Mouse (Mus musculus): ENCODE data around the gene Abhd12b. TPM values are rescaled to one million over a fixed set of nuclear protein-coding genes. Genes with fewer than 3 reads are reported as not detected.
"Not testable (repeated sequence)": the region's sequence is repeated elsewhere in the genome, so short reads cannot be mapped to it uniquely, and the experiment has no call there.

The Abhd12b gene
- polyA plus RNA-seq, 1 experiment from 2014 or later: not detected

GRCm38 (mm10) chr12:70134627-70135235, 19.2 kb upstream of the Abhd12b start:
- 63% methylated on average over 20 of the region's 20 CpGs for WGBS
- peak; percentile 78; the same call in 1 of the 2 replicates for ATAC-seq (ENCODE audit: low FRiP score, low TSS enrichment)
- peak overlapping the region; percentile 24; the same call in 1 of the 2 replicates for H3K4me2 ChIP-seq (replicated peaks; ENCODE audit: low read depth, low read length)

GRCm38 (mm10) chr12:70136185-70136756, 17.7 kb upstream of the Abhd12b start:
- H3K36me3 ChIP-seq (ENCODE audit: control insufficient read depth, insufficient read depth, low read length): no peaks in the 10 kb centered on the region
- no peak overlapping the region for H3K4me3 ChIP-seq (ENCODE audit: low read length)
- H3K27ac ChIP-seq (ENCODE audit: low read depth, low read length): no peak overlapping the region
- no peak for ATAC-seq (ENCODE audit: low FRiP score, low TSS enrichment)
- H3K4me1 ChIP-seq (ENCODE audit: control insufficient read depth, insufficient read depth, low read length): 0 out of 2 replicates have a peak, but pooled peaks cover 5% of the 10 kb centered on the region
- H3K4me2 ChIP-seq (replicated peaks; ENCODE audit: low read depth, low read length): no peak overlapping the region; the same call in 1 of the 2 replicates
- no peaks in the 10 kb centered on the region for H3K27me3 ChIP-seq (ENCODE audit: control insufficient read depth, insufficient read depth, low read length)
- H3K9me3 ChIP-seq (ENCODE audit: control insufficient read depth, low read length): no peaks in the 10 kb centered on the region
- H3K9ac ChIP-seq (ENCODE audit: low read depth, low read length): no peak overlapping the region
- WGBS: 47% methylated on average over 12 of the region's 12 CpGs

More at GRCm38 (mm10) chr12:70134627-70135235, 19.2 kb upstream of the Abhd12b start:
- Histone ChIP-seq H3K27ac (ENCODE audit: low read depth, low read length) (no peak overlapping the region), H3K9ac (ENCODE audit: low read depth, low read length) (no peak overlapping the region), H3K4me1 (ENCODE audit: control insufficient read depth, insufficient read depth, low read length) (0 out of 2 replicates have a peak, but pooled peaks cover 5% of the 10 kb centered on the region), H3K36me3 (ENCODE audit: control insufficient read depth, insufficient read depth, low read length) (no peaks in the 10 kb centered on the region), H3K9me3 (ENCODE audit: control insufficient read depth, low read length) (no peaks in the 10 kb centered on the region), H3K4me3 (ENCODE audit: low read length) (no peak overlapping the region; the same call in 1 of the 2 replicates), H3K27me3 (ENCODE audit: control insufficient read depth, insufficient read depth, low read length) (no peaks in the 10 kb centered on the region)

- no peak for ATAC-seq (ENCODE audit: low FRiP score, low TSS enrichment)
- no peak overlapping the region for H3K4me3 ChIP-seq (ENCODE audit: low read length)
- no peaks in the 10 kb centered on the region for H3K9me3 ChIP-seq (ENCODE audit: control insufficient read depth, low read length)
- no peak overlapping the region for H3K9ac ChIP-seq (ENCODE audit: low read depth, low read length)
- no peak overlapping the region for H3K4me2 ChIP-seq (replicated peaks; ENCODE audit: low read depth, low read length)
- H3K27me3 ChIP-seq (ENCODE audit: control insufficient read depth, insufficient read depth, low read length): no peaks in the 10 kb centered on the region
- H3K4me1 ChIP-seq (ENCODE audit: control insufficient read depth, insufficient read depth, low read length): 0 out of 2 replicates have a peak, but pooled peaks cover 5% of the 10 kb centered on the region
- no peaks in the 10 kb centered on the region for H3K36me3 ChIP-seq (ENCODE audit: control insufficient read depth, insufficient read depth, low read length)
- no peak overlapping the region for H3K27ac ChIP-seq (ENCODE audit: low read depth, low read length)
- WGBS: 83% methylated on average over 4 of the region's 4 CpGs
These were observed 16.8 kb upstream of the Abhd12b start for GRCm38 (mm10) chr12:70137095-70137494.

GRCm38 (mm10) chr12:70137626-70138025, 16.3 kb upstream of the Abhd12b start:
- Histone ChIP-seq H3K27ac (ENCODE audit: low read depth, low read length) (no peak overlapping the region), H3K4me2 (replicated peaks; ENCODE audit: low read depth, low read length) (no peak overlapping the region), H3K4me1 (ENCODE audit: control insufficient read depth, insufficient read depth, low read length) (0 out of 2 replicates have a peak, but pooled peaks cover 5% of the 10 kb centered on the region), H3K36me3 (ENCODE audit: control insufficient read depth, insufficient read depth, low read length) (no peaks in the 10 kb centered on the region), H3K4me3 (ENCODE audit: low read length) (no peak overlapping the region), H3K27me3 (ENCODE audit: control insufficient read depth, insufficient read depth, low read length) (no peaks in the 10 kb centered on the region), H3K9me3 (ENCODE audit: control insufficient read depth, low read length) (no peaks in the 10 kb centered on the region), H3K9ac (ENCODE audit: low read depth, low read length) (no peak overlapping the region)
- WGBS: 60% methylated on average over 9 of the region's 9 CpGs
- ATAC-seq (ENCODE audit: low FRiP score, low TSS enrichment): no peak

- WGBS: 44% methylated on average over 4 of the region's 4 CpGs
- no peak for ATAC-seq (ENCODE audit: low FRiP score, low TSS enrichment)
These were observed 14.1 kb upstream of the Abhd12b start for GRCm38 (mm10) chr12:70139871-70140270.

GRCm38 (mm10) chr12:70140542-70140941, 13.4 kb upstream of the Abhd12b start:
- no peaks in the 10 kb centered on the region for H3K4me1 ChIP-seq (ENCODE audit: control insufficient read depth, insufficient read depth, low read length)
- 97% methylated on average over 5 of the region's 5 CpGs for WGBS
- no peaks in the 10 kb centered on the region for H3K27me3 ChIP-seq (ENCODE audit: control insufficient read depth, insufficient read depth, low read length)
- H3K4me2 ChIP-seq (replicated peaks; ENCODE audit: low read depth, low read length): no peak overlapping the region
- no peak overlapping the region for H3K4me3 ChIP-seq (ENCODE audit: low read length)
- H3K27ac ChIP-seq (ENCODE audit: low read depth, low read length): no peak overlapping the region
- H3K36me3 ChIP-seq (ENCODE audit: control insufficient read depth, insufficient read depth, low read length): no peaks in the 10 kb centered on the region
- no peaks in the 10 kb centered on the region for H3K9me3 ChIP-seq (ENCODE audit: control insufficient read depth, low read length)
- H3K9ac ChIP-seq (ENCODE audit: low read depth, low read length): no peak overlapping the region
- ATAC-seq (ENCODE audit: low FRiP score, low TSS enrichment): no peak

More at GRCm38 (mm10) chr12:70139871-70140270, 14.1 kb upstream of the Abhd12b start:
- Histone ChIP-seq H3K27me3 (ENCODE audit: control insufficient read depth, insufficient read depth, low read length) (no peaks in the 10 kb centered on the region), H3K9ac (ENCODE audit: low read depth, low read length) (no peak overlapping the region), H3K27ac (ENCODE audit: low read depth, low read length) (no peak overlapping the region), H3K9me3 (ENCODE audit: control insufficient read depth, low read length) (no peaks in the 10 kb centered on the region), H3K4me3 (ENCODE audit: low read length) (no peak overlapping the region), H3K36me3 (ENCODE audit: control insufficient read depth, insufficient read depth, low read length) (no peaks in the 10 kb centered on the region), H3K4me2 (replicated peaks; ENCODE audit: low read depth, low read length) (no peak overlapping the region), H3K4me1 (ENCODE audit: control insufficient read depth, insufficient read depth, low read length) (0 out of 2 replicates have a peak, but pooled peaks cover 4% of the 10 kb centered on the region)

- Histone ChIP-seq H3K27me3 (ENCODE audit: control insufficient read depth, insufficient read depth, low read length) (no peaks in the 10 kb centered on the region), H3K9me3 (ENCODE audit: control insufficient read depth, low read length) (no peaks in the 10 kb centered on the region), H3K36me3 (ENCODE audit: control insufficient read depth, insufficient read depth, low read length) (no peaks in the 10 kb centered on the region), H3K4me2 (replicated peaks; ENCODE audit: low read depth, low read length) (no peak overlapping the region), H3K9ac (ENCODE audit: low read depth, low read length) (no peak overlapping the region), H3K4me1 (ENCODE audit: control insufficient read depth, insufficient read depth, low read length) (no peaks in the 10 kb centered on the region), H3K27ac (ENCODE audit: low read depth, low read length) (no peak overlapping the region), H3K4me3 (ENCODE audit: low read length) (no peak overlapping the region)
- whole genome bisulfite sequencing: 85% methylated on average over 5 of the region's 5 CpGs
- ATAC-seq (ENCODE audit: low FRiP score, low TSS enrichment): no peak
These were observed 12.9 kb upstream of the Abhd12b start for GRCm38 (mm10) chr12:70140993-70141576.

- not testable (repeated sequence) for H3K9ac ChIP-seq (ENCODE audit: low read depth, low read length); H3K27me3 ChIP-seq (ENCODE audit: control insufficient read depth, insufficient read depth, low read length); H3K9me3 ChIP-seq (ENCODE audit: control insufficient read depth, low read length); H3K36me3 ChIP-seq (ENCODE audit: control insufficient read depth, insufficient read depth, low read length); H3K4me1 ChIP-seq (ENCODE audit: control insufficient read depth, insufficient read depth, low read length); H3K4me2 ChIP-seq (replicated peaks; ENCODE audit: low read depth, low read length); H3K4me3 ChIP-seq (ENCODE audit: low read length)
- H3K27ac ChIP-seq (ENCODE audit: low read depth, low read length): peak overlapping the region; percentile 70; the same call in 1 of the 2 replicates
- WGBS: 17% methylated on average over 3 of the region's 3 CpGs
- peak; percentile 79 for ATAC-seq (ENCODE audit: low FRiP score, low TSS enrichment)
These were observed 9.8 kb upstream of the Abhd12b start for GRCm38 (mm10) chr12:70144106-70144587.
